Mouse (Mus musculus): ENCODE results near the gene Tns3. TPM values are rescaled to one million over a fixed set of nuclear protein-coding genes. Genes with fewer than 3 reads are reported as not detected.

The Tns3 gene
- polyA plus RNA-seq, 1 experiment from 2014 or later: 5.5 TPM

GRCm38 (mm10) chr11:8629862-8630390 lies 34.4 kb downstream of the Tns3 start:
- Histone ChIP-seq H3K4me3 (ENCODE audit: low read depth, low read length) (no peak overlapping the region), H3K4me1 (ENCODE audit: control insufficient read depth, insufficient read depth, low read length) (0 out of 2 replicates have a peak, but pooled peaks cover 2% of the 10 kb centered on the region), H3K4me2 (ENCODE audit: low read depth, low read length) (no peak overlapping the region), H3K36me3 (ENCODE audit: control insufficient read depth, insufficient read depth, low read length) (no peaks in the 10 kb centered on the region), H3K27ac (ENCODE audit: low read depth, low read length) (no peak overlapping the region), H3K27me3 (ENCODE audit: control insufficient read depth, insufficient read depth, low read length) (no peaks in the 10 kb centered on the region), H3K9me3 (ENCODE audit: control insufficient read depth, low read length) (no peaks in the 10 kb centered on the region), H3K9ac (replicated peaks; ENCODE audit: low read depth, low read length) (no peak overlapping the region)
- 84% methylated on average over 8 of the region's 8 CpGs for WGBS
- no peak for ATAC-seq (ENCODE audit: low read depth)

- no peak overlapping the region for H3K27ac ChIP-seq (ENCODE audit: low read depth, low read length)
- H3K4me2 ChIP-seq (ENCODE audit: low read depth, low read length): no peak overlapping the region
- H3K9me3 ChIP-seq (ENCODE audit: control insufficient read depth, low read length): no peaks in the 10 kb centered on the region
- H3K4me1 ChIP-seq (ENCODE audit: control insufficient read depth, insufficient read depth, low read length): 0 out of 2 replicates have a peak, but pooled peaks cover 5% of the 10 kb centered on the region
- no peaks in the 10 kb centered on the region for H3K36me3 ChIP-seq (ENCODE audit: control insufficient read depth, insufficient read depth, low read length)
- H3K27me3 ChIP-seq (ENCODE audit: control insufficient read depth, insufficient read depth, low read length): no peaks in the 10 kb centered on the region; the same call in 1 of the 2 replicates
- 96% methylated on average over 5 of the region's 5 CpGs for WGBS
- H3K9ac ChIP-seq (replicated peaks; ENCODE audit: low read depth, low read length): no peak overlapping the region
- no peak for ATAC-seq (ENCODE audit: low read depth)
- H3K4me3 ChIP-seq (ENCODE audit: low read depth, low read length): no peak overlapping the region
These were observed 35.0 kb downstream of the Tns3 start for GRCm38 (mm10) chr11:8629326-8629725.

DNA sequence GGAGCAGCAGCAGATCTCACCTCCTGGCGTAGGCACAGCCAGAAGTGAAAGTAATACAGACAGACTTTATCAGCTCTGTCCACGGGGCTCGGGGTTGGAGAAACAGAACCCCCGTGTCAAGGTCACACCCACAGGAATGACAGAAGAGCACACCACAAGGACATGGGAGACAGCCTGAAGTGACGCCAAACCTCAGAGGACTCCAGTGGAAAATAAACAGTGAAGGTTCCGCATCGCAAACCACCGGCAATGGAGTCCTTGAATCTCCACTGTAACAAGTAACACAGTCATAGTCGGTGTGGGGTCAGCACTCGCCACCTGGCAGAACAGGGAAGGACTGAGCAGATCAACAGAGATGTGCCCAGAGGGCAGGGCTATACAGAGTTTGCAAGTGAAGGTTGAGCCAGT lies 35.5 kb downstream of the Tns3 start:
- Histone ChIP-seq H3K4me1 (ENCODE audit: control insufficient read depth, insufficient read depth, low read length) (peaks cover 5% of the 10 kb centered on the region; the same call in 1 of the 2 replicates), H3K9me3 (ENCODE audit: control insufficient read depth, low read length) (no peaks in the 10 kb centered on the region), H3K27ac (ENCODE audit: low read depth, low read length) (no peak overlapping the region), H3K9ac (replicated peaks; ENCODE audit: low read depth, low read length) (no peak overlapping the region), H3K4me2 (ENCODE audit: low read depth, low read length) (no peak overlapping the region), H3K36me3 (ENCODE audit: control insufficient read depth, insufficient read depth, low read length) (no peaks in the 10 kb centered on the region), H3K27me3 (ENCODE audit: control insufficient read depth, insufficient read depth, low read length) (no peaks in the 10 kb centered on the region; the same call in 1 of the 2 replicates), H3K4me3 (ENCODE audit: low read depth, low read length) (no peak overlapping the region)
- no peak for ATAC-seq (ENCODE audit: low read depth)
- WGBS: 78% methylated on average over 10 of the region's 10 CpGs

- 89% methylated on average over 6 of the region's 6 CpGs for WGBS
- H3K36me3 ChIP-seq (ENCODE audit: control insufficient read depth, insufficient read depth, low read length): no peaks in the 10 kb centered on the region
- H3K27ac ChIP-seq (ENCODE audit: low read depth, low read length): no peak overlapping the region
- H3K4me3 ChIP-seq (ENCODE audit: low read depth, low read length): no peak overlapping the region
- ATAC-seq (ENCODE audit: low read depth): no peak
- H3K4me1 ChIP-seq (ENCODE audit: control insufficient read depth, insufficient read depth, low read length): peaks cover 9% of the 10 kb centered on the region
- H3K9ac ChIP-seq (replicated peaks; ENCODE audit: low read depth, low read length): no peak overlapping the region
- H3K9me3 ChIP-seq (ENCODE audit: control insufficient read depth, low read length): no peaks in the 10 kb centered on the region
- H3K27me3 ChIP-seq (ENCODE audit: control insufficient read depth, insufficient read depth, low read length): no peaks in the 10 kb centered on the region; the same call in 1 of the 2 replicates
- no peak overlapping the region for H3K4me2 ChIP-seq (ENCODE audit: low read depth, low read length)
These were observed 37.2 kb downstream of the Tns3 start for GRCm38 (mm10) chr11:8627156-8627555.

- no peak for ATAC-seq (ENCODE audit: low read depth)
- peaks cover 9% of the 10 kb centered on the region for H3K4me1 ChIP-seq (ENCODE audit: control insufficient read depth, insufficient read depth, low read length)
- no peaks in the 10 kb centered on the region for H3K9me3 ChIP-seq (ENCODE audit: control insufficient read depth, low read length)
- 82% methylated on average over 6 of the region's 6 CpGs for WGBS
- H3K27ac ChIP-seq (ENCODE audit: low read depth, low read length): no peak overlapping the region
- H3K27me3 ChIP-seq (ENCODE audit: control insufficient read depth, insufficient read depth, low read length): no peaks in the 10 kb centered on the region; the same call in 1 of the 2 replicates
- no peak overlapping the region for H3K4me2 ChIP-seq (ENCODE audit: low read depth, low read length)
- H3K36me3 ChIP-seq (ENCODE audit: control insufficient read depth, insufficient read depth, low read length): no peaks in the 10 kb centered on the region
- H3K9ac ChIP-seq (replicated peaks; ENCODE audit: low read depth, low read length): no peak overlapping the region
- H3K4me3 ChIP-seq (ENCODE audit: low read depth, low read length): no peak overlapping the region
These were observed 37.6 kb downstream of the Tns3 start for GRCm38 (mm10) chr11:8626715-8627114.

DNA sequence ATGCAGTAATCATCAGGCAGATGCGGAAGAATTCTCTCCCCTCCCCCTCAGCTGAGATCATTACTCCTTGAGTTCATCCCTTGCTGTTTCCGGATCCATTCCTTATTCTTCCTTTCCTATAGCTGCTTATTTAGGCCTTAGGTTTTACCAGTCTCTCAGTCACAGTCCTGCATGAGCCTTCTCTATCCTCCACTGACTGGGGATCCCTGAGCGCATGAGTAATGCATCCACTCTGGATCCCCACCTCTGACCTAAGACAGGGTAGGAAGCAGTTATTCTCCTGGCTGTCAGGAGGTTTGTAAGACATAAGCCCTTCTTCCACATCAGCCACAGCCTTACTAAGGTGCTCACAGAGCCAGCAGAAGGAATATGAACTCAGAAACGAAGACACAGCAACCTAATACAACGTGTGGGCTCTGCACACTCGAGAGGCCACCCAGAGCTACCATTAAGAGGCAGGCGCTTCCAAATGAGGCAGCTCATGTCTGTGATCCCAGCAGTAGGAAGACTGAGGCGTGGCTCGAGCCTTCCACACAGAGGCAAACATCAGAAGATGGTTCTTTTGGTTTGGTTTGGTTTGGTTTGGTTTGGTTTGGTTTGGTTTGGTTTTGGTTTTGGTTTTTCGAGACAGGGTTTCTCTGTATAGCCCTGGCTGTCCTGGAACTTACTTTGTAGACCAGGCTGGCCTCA lies 38.3 kb downstream of the Tns3 start:
- ATAC-seq (ENCODE audit: low read depth): no peak

DNA sequence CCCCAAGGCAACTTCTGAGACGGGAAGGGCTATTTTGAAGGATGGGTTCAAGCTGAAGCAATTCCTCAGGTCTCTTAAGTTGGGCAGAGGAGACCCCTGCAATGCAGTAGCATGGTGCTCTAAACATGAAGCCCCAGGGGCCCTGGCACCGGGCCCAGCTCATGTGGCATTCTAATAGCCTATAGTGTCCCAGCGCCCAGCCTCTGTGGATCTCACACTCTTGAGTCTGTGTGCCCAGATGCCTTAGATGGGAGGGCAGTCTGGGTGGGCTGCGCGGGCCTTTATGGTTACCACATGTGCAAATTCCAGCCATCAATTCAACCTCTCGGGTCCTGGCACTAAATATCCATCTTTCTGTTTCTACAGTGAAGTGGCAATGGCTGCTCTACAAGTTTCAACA lies 38.9 kb downstream of the Tns3 start:
- Histone ChIP-seq H3K27me3 (ENCODE audit: control insufficient read depth, insufficient read depth, low read length) (no peaks in the 10 kb centered on the region; the same call in 1 of the 2 replicates), H3K9ac (replicated peaks; ENCODE audit: low read depth, low read length) (no peak overlapping the region), H3K9me3 (ENCODE audit: control insufficient read depth, low read length) (no peaks in the 10 kb centered on the region), H3K36me3 (ENCODE audit: control insufficient read depth, insufficient read depth, low read length) (no peaks in the 10 kb centered on the region), H3K4me3 (ENCODE audit: low read depth, low read length) (no peak overlapping the region), H3K4me1 (ENCODE audit: control insufficient read depth, insufficient read depth, low read length) (peaks cover 9% of the 10 kb centered on the region), H3K4me2 (ENCODE audit: low read depth, low read length) (no peak overlapping the region), H3K27ac (ENCODE audit: low read depth, low read length) (no peak overlapping the region)
- 35% methylated on average over 6 of the region's 6 CpGs for WGBS
- ATAC-seq (ENCODE audit: low read depth): no peak; the same call in 1 of the 2 replicates

More for the DNA sequence above, 38.3 kb downstream of the Tns3 start:
- no peak overlapping the region for H3K9ac ChIP-seq (replicated peaks; ENCODE audit: low read depth, low read length)
- WGBS: 68% methylated on average over 10 of the region's 10 CpGs
- no peaks in the 10 kb centered on the region; the same call in 1 of the 2 replicates for H3K27me3 ChIP-seq (ENCODE audit: control insufficient read depth, insufficient read depth, low read length)
- no peaks in the 10 kb centered on the region for H3K36me3 ChIP-seq (ENCODE audit: control insufficient read depth, insufficient read depth, low read length)
- no peak overlapping the region for H3K27ac ChIP-seq (ENCODE audit: low read depth, low read length)
- no peak overlapping the region for H3K4me3 ChIP-seq (ENCODE audit: low read depth, low read length)
- no peak overlapping the region for H3K4me2 ChIP-seq (ENCODE audit: low read depth, low read length)
- H3K4me1 ChIP-seq (ENCODE audit: control insufficient read depth, insufficient read depth, low read length): peaks cover 9% of the 10 kb centered on the region
- no peaks in the 10 kb centered on the region for H3K9me3 ChIP-seq (ENCODE audit: control insufficient read depth, low read length)

- no peaks in the 10 kb centered on the region for H3K9me3 ChIP-seq (ENCODE audit: control insufficient read depth, low read length)
- peak overlapping the region; percentile 72 for H3K9ac ChIP-seq (replicated peaks; ENCODE audit: low read depth, low read length)
- peaks cover 9% of the 10 kb centered on the region for H3K4me1 ChIP-seq (ENCODE audit: control insufficient read depth, insufficient read depth, low read length)
- WGBS: under 1% methylated on average over 64 of the region's 74 CpGs
- no peaks in the 10 kb centered on the region; the same call in 1 of the 2 replicates for H3K27me3 ChIP-seq (ENCODE audit: control insufficient read depth, insufficient read depth, low read length)
- H3K4me2 ChIP-seq (ENCODE audit: low read depth, low read length): peak overlapping the region; percentile 96
- H3K36me3 ChIP-seq (ENCODE audit: control insufficient read depth, insufficient read depth, low read length): no peaks in the 10 kb centered on the region
- H3K4me3 ChIP-seq (ENCODE audit: low read depth, low read length): peak overlapping the region; percentile 51
- 0 out of 2 replicates have a peak overlapping the region, but pooled peaks have one; percentile 55 for H3K27ac ChIP-seq (ENCODE audit: low read depth, low read length)
- ATAC-seq (ENCODE audit: low read depth): peak; percentile 79
These were observed 40.0 kb downstream of the Tns3 start for GRCm38 (mm10) chr11:8624179-8624886.

DNA sequence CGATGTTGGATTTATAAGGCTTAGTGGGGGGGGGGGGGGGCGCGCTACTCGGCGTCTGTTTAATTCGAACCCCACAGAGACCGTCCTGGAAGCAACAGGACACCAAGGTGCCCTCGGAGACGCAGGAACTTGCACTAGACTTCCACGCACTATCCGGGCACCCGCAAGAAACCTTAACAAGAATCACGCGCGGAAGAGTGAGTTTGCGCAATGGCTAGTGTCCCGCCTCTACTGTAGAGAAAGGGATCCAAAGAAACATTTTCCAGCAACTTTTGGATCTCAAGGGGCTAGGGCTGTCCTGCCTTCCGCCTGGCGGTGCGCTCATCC lies 40.5 kb downstream of the Tns3 start:
- Histone ChIP-seq H3K4me3 (ENCODE audit: low read depth, low read length) (peak overlapping the region; percentile 51), H3K27ac (ENCODE audit: low read depth, low read length) (no peak overlapping the region), H3K9me3 (ENCODE audit: control insufficient read depth, low read length) (no peaks in the 10 kb centered on the region), H3K9ac (replicated peaks; ENCODE audit: low read depth, low read length) (peak overlapping the region; percentile 72), H3K27me3 (ENCODE audit: control insufficient read depth, insufficient read depth, low read length) (no peaks in the 10 kb centered on the region; the same call in 1 of the 2 replicates), H3K36me3 (ENCODE audit: control insufficient read depth, insufficient read depth, low read length) (no peaks in the 10 kb centered on the region), H3K4me2 (ENCODE audit: low read depth, low read length) (peak overlapping the region; percentile 96), H3K4me1 (ENCODE audit: control insufficient read depth, insufficient read depth, low read length) (peaks cover 9% of the 10 kb centered on the region)
- 5% methylated on average over 20 of the region's 20 CpGs for WGBS
- ATAC-seq (ENCODE audit: low read depth): no peak; the same call in 1 of the 2 replicates

All from neural tube, embryonic 14.5 days (tissue).